Mouse (Mus musculus) MEL (cell line): ENCODE measurements around the gene Slco2b1. TPM values are rescaled to one million over a fixed set of nuclear protein-coding genes. Genes with fewer than 3 reads are reported as not detected.
"Not testable (repeated sequence)": the region's sequence is repeated elsewhere in the genome, so short reads cannot be mapped to it uniquely, and the experiment has no call there.

Source experiments
- DNase-seq: peaks from one replicate; pipeline ENCODE4 v3.0.0; 2011; ENCODE audit warnings: low read depth, low spot score
- H3K27ac ChIP-seq: 2 replicates; pipeline ENCODE4 v1.5.1; 2012; ENCODE audit warnings: low read depth, mild to moderate bottlenecking, control low read depth, low read length, moderate library complexity; ENCODE audit not compliant: control insufficient read depth
- H3K27me3 ChIP-seq, 2 experiments: fragments of 150-350 bp in 1 of 2; sonication (generic) in 1 of 2; 2 replicates each; pipeline ENCODE4 v1.6.1; 2012; ENCODE audit warnings: low read length in 2 of 2, mild to moderate bottlenecking in 2 of 2, improper control_type of control experiment in 1 of 2, moderate library complexity in 1 of 2; ENCODE audit not compliant: insufficient read depth in 2 of 2, control insufficient read depth in 1 of 2
- H3K36me3 ChIP-seq, 2 experiments: 2 replicates each; pipeline ENCODE4 v1.6.1; 2012 to 2014; ENCODE audit warnings: low read length in 2 of 2, improper control_type of control experiment in 1 of 2, inconsistent platforms in 1 of 2, mild to moderate bottlenecking in 1 of 2; ENCODE audit not compliant: insufficient read depth in 2 of 2, control insufficient read depth in 1 of 2
- H3K4me1 ChIP-seq, 2 experiments: fragments of 150-350 bp in 1 of 2; sonication (generic) in 1 of 2; 2 replicates each; pipeline ENCODE4 v1.6.1; 2012; ENCODE audit warnings: low read length in 2 of 2, improper control_type of control experiment in 1 of 2, mild to moderate bottlenecking in 1 of 2; ENCODE audit not compliant: insufficient read depth in 2 of 2, control insufficient read depth in 1 of 2
- H3K4me3 ChIP-seq, 2 experiments: fragments of 150-350 bp in 1 of 2; sonication (generic) in 1 of 2; 2 replicates each; pipeline ENCODE4 v1.5.1; 2012; ENCODE audit warnings: low read depth in 2 of 2, low read length in 2 of 2, mild to moderate bottlenecking in 2 of 2, moderate library complexity in 2 of 2, control low read depth in 1 of 2, improper control_type of control experiment in 1 of 2; ENCODE audit not compliant: control insufficient read depth in 1 of 2, insufficient read depth in 1 of 2
- H3K79me2 ChIP-seq: 2 replicates; pipeline ENCODE4 v1.6.1; 2012; ENCODE audit warnings: mild to moderate bottlenecking, low read length, moderate library complexity; ENCODE audit not compliant: control insufficient read depth, poor library complexity, insufficient read depth
- H3K9ac ChIP-seq: 2 replicates; pipeline ENCODE4 v1.6.1; 2012; ENCODE audit warnings: low read depth, mild to moderate bottlenecking, control low read depth, low read length, moderate library complexity; ENCODE audit not compliant: control insufficient read depth, poor library complexity, severe bottlenecking
- H3K9me3 ChIP-seq: fragments of 150-350 bp; sonication (generic); replicated peaks from 2 replicates; pipeline ENCODE4 v1.6.1; 2012; ENCODE audit warnings: mild to moderate bottlenecking, low read length, improper control_type of control experiment, moderate library complexity; ENCODE audit not compliant: insufficient read depth
- BHLHE40 ChIP-seq: IDR thresholded peaks from 2 replicates; pipeline ENCODE4 v1.6.1; 2012; ENCODE audit warnings: low read depth, mild to moderate bottlenecking, inconsistent platforms, low read length, improper control_type of control experiment, borderline replicate concordance
- CTCF ChIP-seq, 3 experiments: IDR thresholded peaks in 2 of 3; conservative IDR thresholded peaks in 1 of 3; 2 replicates each; pipeline ENCODE4 v1.5.1; 2011 to 2012; ENCODE audit warnings: low read length in 3 of 3, low read depth in 2 of 3, mild to moderate bottlenecking in 2 of 3, improper control_type of control experiment in 1 of 3, inconsistent platforms in 1 of 3, mixed read lengths in 1 of 3, moderate library complexity in 1 of 3; ENCODE audit not compliant: control insufficient read depth in 1 of 3, insufficient read depth in 1 of 3, poor library complexity in 1 of 3, severe bottlenecking in 1 of 3
- E2F4 ChIP-seq: IDR thresholded peaks from 2 replicates; pipeline ENCODE4 v1.6.1; 2011; ENCODE audit warnings: low read depth, low read length, improper control_type of control experiment, borderline replicate concordance
- ELF1 ChIP-seq: IDR thresholded peaks from 2 replicates; pipeline ENCODE4 v1.6.1; 2014; ENCODE audit warnings: low read depth, mild to moderate bottlenecking, inconsistent platforms, low read length, improper control_type of control experiment, moderate library complexity
- EP300 ChIP-seq, 2 experiments: IDR thresholded peaks; 2 replicates each; pipeline ENCODE4 v1.6.1; 2011; ENCODE audit warnings: improper control_type of control experiment in 2 of 2, low read length in 2 of 2, low read depth in 1 of 2, mild to moderate bottlenecking in 1 of 2
- GATA1 ChIP-seq: IDR thresholded peaks from 2 replicates; pipeline ENCODE4 v1.6.1; 2011; ENCODE audit warnings: low read depth, low read length, improper control_type of control experiment
- MYB ChIP-seq: IDR thresholded peaks from 2 replicates; pipeline ENCODE4 v1.6.1; 2011; ENCODE audit warnings: mild to moderate bottlenecking, low read depth, low read length, improper control_type of control experiment
- MYC ChIP-seq: IDR thresholded peaks from 2 replicates; pipeline ENCODE4 v1.6.1; 2011; ENCODE audit warnings: low read depth, mild to moderate bottlenecking, low read length, improper control_type of control experiment, moderate library complexity
- POLR2AphosphoS2 ChIP-seq: IDR thresholded peaks from 2 replicates; pipeline ENCODE4 v1.6.1; 2011; ENCODE audit warnings: low read length, improper control_type of control experiment
- POLR2AphosphoS5 ChIP-seq: IDR thresholded peaks from 2 replicates; pipeline ENCODE4 v1.6.1; 2012; ENCODE audit warnings: low read depth, borderline replicate concordance, mild to moderate bottlenecking, inconsistent platforms, low read length, moderate library complexity, mixed read lengths
- RAD21 ChIP-seq: IDR thresholded peaks from 2 replicates; pipeline ENCODE4 v1.6.1; 2011; ENCODE audit warnings: mild to moderate bottlenecking, low read depth, low read length, improper control_type of control experiment
- SMC3 ChIP-seq: IDR thresholded peaks from 2 replicates; pipeline ENCODE4 v1.6.1; 2011; ENCODE audit warnings: low read depth, low read length, improper control_type of control experiment
- USF1 ChIP-seq: IDR thresholded peaks from 2 replicates; pipeline ENCODE4 v1.6.1; 2014; ENCODE audit warnings: low read depth, mild to moderate bottlenecking, inconsistent platforms, low read length, improper control_type of control experiment, moderate library complexity
- ZC3H11A ChIP-seq: IDR thresholded peaks from 2 replicates; pipeline ENCODE4 v1.6.1; 2012; ENCODE audit warnings: low read depth, mild to moderate bottlenecking, inconsistent platforms, low read length, improper control_type of control experiment
- polyA plus RNA-seq, 2 experiments: library from polyadenylated mRNA; stranded (reverse) in 1 of 2; unstranded in 1 of 2; fragments of >175 nt in 1 of 2; fragments of >200 nt in 1 of 2; gene quantifications; 2 replicates each; pipeline versions ENCODE4 v1.2.1 to v1.2.4; 2012; ENCODE audit warnings: low replicate concordance in 2 of 2, low read depth in 1 of 2; ENCODE audit not compliant: insufficient read length in 2 of 2, insufficient read depth in 1 of 2, missing spikeins in 1 of 2
- total RNA-seq: library from RNA; depleted of rRNA; stranded (reverse); fragments of 300-350 nt; gene quantifications from 2 replicates; pipeline ENCODE4 v1.2.3, GENCODE M21; 2012

The Slco2b1 gene
- total and polyA plus RNA-seq, 3 experiments, result 0.06 TPM; not detected in 2

DNA sequence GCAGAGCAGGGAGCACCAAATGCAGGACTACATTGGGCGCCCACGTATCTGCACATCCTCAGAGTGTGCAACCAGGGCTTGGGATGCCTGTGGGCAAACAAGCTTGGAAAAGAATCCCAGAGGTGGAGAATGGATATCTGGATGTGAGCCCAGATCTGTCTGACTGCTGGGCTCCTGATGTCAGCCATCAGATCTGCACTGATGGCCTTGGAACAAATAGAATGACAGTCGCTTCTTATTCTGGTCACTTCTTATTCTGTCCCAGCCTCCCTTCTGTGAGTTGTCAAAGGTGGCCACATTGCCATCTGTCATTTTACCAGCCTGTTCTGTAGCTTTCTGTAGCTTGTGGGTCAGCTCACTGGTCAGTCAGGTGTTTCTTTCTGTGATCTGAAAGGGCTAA lies 12.6 kb downstream of the Slco2b1 start:
- H3K9ac ChIP-seq, result no peak overlapping the region
- no peaks in the 10 kb centered on the region for H3K9me3 ChIP-seq
- no peaks in the 10 kb centered on the region for H3K4me1 ChIP-seq
- H3K27me3 ChIP-seq, result peaks cover 2 to 4% of the 10 kb centered on the region in 2 experiments
- TF ChIP-seq CTCF (IDR thresholded peaks at IDR 0.05 in 2 of 3, conservative IDR thresholded peaks at IDR 0.05 in 1 of 3; ENCODE audit: control insufficient read depth in 1 of 3, insufficient read depth in 1 of 3, low read depth in 2 of 3, low read length in 3 of 3, poor library complexity in 1 of 3, severe bottlenecking in 1 of 3), result no peak
- TF ChIP-seq SMC3, result no peak
- no peak for TF ChIP-seq USF1
- TF ChIP-seq E2F4, result no peak
- TF ChIP-seq ZC3H11A, result no peak
- TF ChIP-seq MYC, result no peak
- TF ChIP-seq RAD21, result no peak
- TF ChIP-seq POLR2AphosphoS2, result no peak
- TF ChIP-seq BHLHE40, result no peak
- no peak for TF ChIP-seq POLR2AphosphoS5
- H3K36me3 ChIP-seq, result no peaks in the 10 kb centered on the region
- no peak overlapping the region for H3K27ac ChIP-seq
- no peak overlapping the region for H3K4me3 ChIP-seq
- H3K79me2 ChIP-seq, result no peaks in the 10 kb centered on the region
- no peak for DNase-seq

DNA sequence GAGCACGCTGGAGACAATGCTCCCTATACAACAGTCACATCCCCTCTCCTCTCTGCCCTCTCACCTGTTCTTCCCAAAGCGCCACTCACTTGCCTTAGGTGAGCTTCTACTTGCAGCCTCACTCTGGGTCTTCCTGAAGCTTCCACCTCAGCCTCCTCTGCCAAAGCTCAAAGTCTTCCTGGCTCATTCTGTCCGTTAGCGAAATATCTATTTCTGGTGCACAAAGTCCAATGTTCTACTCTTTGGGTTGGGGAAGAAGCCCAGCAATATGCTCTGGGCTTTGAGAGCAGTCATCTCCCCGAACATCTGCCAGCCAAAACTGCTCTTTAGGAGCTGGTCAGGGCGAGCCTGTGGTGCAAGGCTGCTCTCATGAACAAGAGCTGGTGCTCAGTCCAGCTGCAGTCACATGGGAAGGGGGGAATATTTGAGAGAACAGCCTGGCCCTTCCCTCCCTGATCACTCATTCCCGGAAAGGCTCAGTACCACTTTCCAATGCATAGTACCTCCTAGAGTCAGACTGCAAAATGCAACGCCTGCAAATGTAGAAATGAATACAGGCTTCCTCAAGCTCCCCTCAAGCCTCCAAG lies 15.6 kb downstream of the Slco2b1 start:
- Histone ChIP-seq H3K27ac (no peak overlapping the region), H3K4me1 (no peaks in the 10 kb centered on the region), H3K79me2 (no peaks in the 10 kb centered on the region), H3K36me3 (no peaks in the 10 kb centered on the region), H3K9me3 (no peaks in the 10 kb centered on the region), H3K27me3 (peaks cover 2 to 5% of the 10 kb centered on the region in 2 experiments), H3K9ac (no peak overlapping the region), H3K4me3 (no peak overlapping the region)
- DNase-seq, result no peak
- TF ChIP-seq EP300 (IDR thresholded peaks at IDR 0.05; ENCODE audit: low read depth in 1 of 2, low read length in 2 of 2), result no peak
- TF ChIP-seq MYB, result no peak
- TF ChIP-seq MYC, result no peak
- no peak for TF ChIP-seq USF1
- no peak for TF ChIP-seq GATA1
- TF ChIP-seq ELF1, result no peak

DNA sequence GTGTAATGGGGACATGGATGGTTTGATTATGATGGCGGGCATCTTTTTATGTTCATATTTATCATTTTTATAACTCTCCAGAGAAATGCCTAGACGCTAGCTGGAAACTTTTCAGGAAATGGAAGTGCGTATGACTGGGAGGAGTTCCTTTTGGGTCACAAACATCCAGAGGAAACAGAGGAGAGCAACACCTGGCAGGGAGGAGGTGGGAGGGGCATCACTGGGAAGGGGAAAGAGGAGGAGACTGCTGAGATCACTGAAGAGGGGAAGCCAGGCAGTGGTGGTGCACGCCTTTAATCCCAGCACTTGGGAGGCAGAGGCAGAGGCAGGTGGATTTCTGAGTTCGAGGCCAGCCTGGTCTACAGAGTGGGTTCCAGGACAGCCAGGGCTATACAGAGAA lies 16.7 kb downstream of the Slco2b1 start:
- not testable (repeated sequence) for H3K9me3 ChIP-seq, H3K79me2 ChIP-seq, H3K36me3 ChIP-seq, H3K27ac ChIP-seq, H3K4me3 ChIP-seq, DNase-seq, H3K27me3 ChIP-seq, H3K4me1 ChIP-seq, H3K9ac ChIP-seq
